Mouse (Mus musculus): ENCODE data around the gene Agpat3. TPM values are rescaled to one million over a fixed set of nuclear protein-coding genes. Genes with fewer than 3 reads are reported as not detected.

Gene Agpat3
- polyA plus RNA-seq, 1 experiment from 2014 or later, result 277 TPM

GRCm38 (mm10) chr10:78334923-78335561 is 17.2 kb downstream of the Agpat3 start:
- Histone ChIP-seq H3K9me3 (ENCODE audit: control insufficient read depth) (no peaks in the 10 kb centered on the region), H3K36me3 (ENCODE audit: control insufficient read depth, insufficient read depth) (peaks cover 15% of the 10 kb centered on the region; the same call in 1 of the 2 replicates), H3K9ac (ENCODE audit: low read depth, low read length) (no peak overlapping the region), H3K27me3 (replicated peaks; ENCODE audit: control insufficient read depth, insufficient read depth, low read length) (no peaks in the 10 kb centered on the region), H3K4me2 (replicated peaks; ENCODE audit: low read depth) (no peak overlapping the region), H3K27ac (ENCODE audit: low read depth, low read length) (no peak overlapping the region), H3K4me1 (replicated peaks; ENCODE audit: control insufficient read depth, insufficient read depth, low read length) (0 out of 2 replicates have a peak, but pooled peaks cover 2% of the 10 kb centered on the region), H3K4me3 (ENCODE audit: low read depth, low read length) (no peak overlapping the region)
- 79% methylated on average over 6 of the region's 6 CpGs for WGBS
- no peak for TF ChIP-seq CTCF (IDR thresholded peaks at IDR 0.05; ENCODE audit: low read depth)
- no peak for ATAC-seq

DNA sequence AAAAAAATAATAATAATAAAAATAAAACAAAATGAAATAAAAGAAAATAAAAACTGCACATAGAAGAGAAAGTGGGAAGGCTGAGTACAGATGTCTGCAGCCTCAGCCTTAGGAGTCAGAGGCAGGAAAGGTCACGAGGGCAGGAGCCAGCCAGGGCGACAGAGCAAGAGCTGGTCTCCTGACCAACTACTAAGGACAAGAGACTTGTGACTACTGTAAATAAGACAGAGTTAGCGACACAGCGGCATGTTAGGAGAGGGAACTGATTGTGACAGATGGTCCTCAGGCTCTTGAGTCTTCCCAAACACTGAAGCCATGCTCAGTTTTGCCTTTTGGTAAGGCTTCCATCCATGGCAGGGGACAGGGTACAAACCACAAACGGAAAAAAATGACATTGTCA is 20.7 kb downstream of the Agpat3 start:
- Histone ChIP-seq H3K4me1 (replicated peaks; ENCODE audit: control insufficient read depth, insufficient read depth, low read length) (0 out of 2 replicates have a peak, but pooled peaks cover 3% of the 10 kb centered on the region), H3K4me2 (replicated peaks; ENCODE audit: low read depth) (no peak overlapping the region), H3K27ac (ENCODE audit: low read depth, low read length) (no peak overlapping the region), H3K36me3 (ENCODE audit: control insufficient read depth, insufficient read depth) (0 out of 2 replicates have a peak, but pooled peaks cover 21% of the 10 kb centered on the region), H3K27me3 (replicated peaks; ENCODE audit: control insufficient read depth, insufficient read depth, low read length) (no peaks in the 10 kb centered on the region), H3K9ac (ENCODE audit: low read depth, low read length) (no peak overlapping the region), H3K4me3 (ENCODE audit: low read depth, low read length) (no peak overlapping the region), H3K9me3 (ENCODE audit: control insufficient read depth) (no peaks in the 10 kb centered on the region)
- ATAC-seq, result no peak
- WGBS, result 79% methylated on average over 5 of the region's 5 CpGs
- no peak for TF ChIP-seq CTCF (IDR thresholded peaks at IDR 0.05; ENCODE audit: low read depth)

- H3K4me1 ChIP-seq (replicated peaks; ENCODE audit: control insufficient read depth, insufficient read depth, low read length), result peaks cover 5% of the 10 kb centered on the region; the same call in 1 of the 2 replicates
- no peaks in the 10 kb centered on the region for H3K27me3 ChIP-seq (replicated peaks; ENCODE audit: control insufficient read depth, insufficient read depth, low read length)
- no peak for ATAC-seq
- H3K4me3 ChIP-seq (ENCODE audit: low read depth, low read length), result no peak overlapping the region
- 61% methylated on average over 5 of the region's 5 CpGs for WGBS
- peaks cover 31% of the 10 kb centered on the region; the same call in 1 of the 2 replicates for H3K36me3 ChIP-seq (ENCODE audit: control insufficient read depth, insufficient read depth)
- H3K9me3 ChIP-seq (ENCODE audit: control insufficient read depth), result no peaks in the 10 kb centered on the region
- H3K4me2 ChIP-seq (replicated peaks; ENCODE audit: low read depth), result no peak overlapping the region
- no peak for TF ChIP-seq CTCF (IDR thresholded peaks at IDR 0.05; ENCODE audit: low read depth)
- H3K9ac ChIP-seq (ENCODE audit: low read depth, low read length), result 0 out of 2 replicates have a peak overlapping the region, but pooled peaks have one; percentile 1
- peak overlapping the region; percentile 54; the same call in 1 of the 2 replicates for H3K27ac ChIP-seq (ENCODE audit: low read depth, low read length)
Observed at GRCm38 (mm10) chr10:78329305-78329704, 23.0 kb downstream of the Agpat3 start.

DNA sequence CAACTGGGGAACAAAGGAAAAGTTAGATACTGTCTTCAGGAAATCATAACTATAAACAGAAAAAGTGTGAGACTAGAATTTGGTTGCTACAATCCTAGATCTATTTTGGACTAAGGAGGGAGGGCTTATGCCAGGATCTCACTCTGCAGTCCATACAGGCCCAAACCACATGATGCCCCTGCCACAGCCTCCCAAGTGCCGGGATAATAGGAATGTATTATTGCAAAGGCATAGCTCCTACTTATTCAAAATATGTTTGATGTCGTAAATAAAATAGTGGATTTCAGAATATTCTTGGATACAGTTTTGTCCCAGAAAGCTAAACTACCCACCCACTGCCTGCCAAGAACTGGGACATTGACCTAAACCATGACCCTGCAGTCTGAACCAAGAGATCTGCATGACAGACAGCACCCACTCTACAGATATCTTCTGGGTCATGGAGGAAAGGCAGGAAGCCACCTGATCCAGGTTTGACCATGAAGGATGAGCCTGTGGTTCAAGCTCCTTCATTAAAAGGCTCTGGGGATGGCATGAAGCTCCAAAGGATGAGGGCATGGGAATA is 24.2 kb downstream of the Agpat3 start:
- H3K27ac ChIP-seq (ENCODE audit: low read depth, low read length), result no peak overlapping the region; the same call in 1 of the 2 replicates
- H3K27me3 ChIP-seq (replicated peaks; ENCODE audit: control insufficient read depth, insufficient read depth, low read length), result no peaks in the 10 kb centered on the region
- H3K4me1 ChIP-seq (replicated peaks; ENCODE audit: control insufficient read depth, insufficient read depth, low read length), result peaks cover 5% of the 10 kb centered on the region; the same call in 1 of the 2 replicates
- no peak overlapping the region for H3K4me2 ChIP-seq (replicated peaks; ENCODE audit: low read depth)
- 92% methylated on average over 2 of the region's 2 CpGs for WGBS
- TF ChIP-seq CTCF (IDR thresholded peaks at IDR 0.05; ENCODE audit: low read depth), result no peak
- ATAC-seq, result no peak
- H3K9ac ChIP-seq (ENCODE audit: low read depth, low read length), result no peak overlapping the region
- H3K36me3 ChIP-seq (ENCODE audit: control insufficient read depth, insufficient read depth), result peaks cover 31% of the 10 kb centered on the region; the same call in 1 of the 2 replicates
- H3K4me3 ChIP-seq (ENCODE audit: low read depth, low read length), result no peak overlapping the region
- no peaks in the 10 kb centered on the region for H3K9me3 ChIP-seq (ENCODE audit: control insufficient read depth)

DNA sequence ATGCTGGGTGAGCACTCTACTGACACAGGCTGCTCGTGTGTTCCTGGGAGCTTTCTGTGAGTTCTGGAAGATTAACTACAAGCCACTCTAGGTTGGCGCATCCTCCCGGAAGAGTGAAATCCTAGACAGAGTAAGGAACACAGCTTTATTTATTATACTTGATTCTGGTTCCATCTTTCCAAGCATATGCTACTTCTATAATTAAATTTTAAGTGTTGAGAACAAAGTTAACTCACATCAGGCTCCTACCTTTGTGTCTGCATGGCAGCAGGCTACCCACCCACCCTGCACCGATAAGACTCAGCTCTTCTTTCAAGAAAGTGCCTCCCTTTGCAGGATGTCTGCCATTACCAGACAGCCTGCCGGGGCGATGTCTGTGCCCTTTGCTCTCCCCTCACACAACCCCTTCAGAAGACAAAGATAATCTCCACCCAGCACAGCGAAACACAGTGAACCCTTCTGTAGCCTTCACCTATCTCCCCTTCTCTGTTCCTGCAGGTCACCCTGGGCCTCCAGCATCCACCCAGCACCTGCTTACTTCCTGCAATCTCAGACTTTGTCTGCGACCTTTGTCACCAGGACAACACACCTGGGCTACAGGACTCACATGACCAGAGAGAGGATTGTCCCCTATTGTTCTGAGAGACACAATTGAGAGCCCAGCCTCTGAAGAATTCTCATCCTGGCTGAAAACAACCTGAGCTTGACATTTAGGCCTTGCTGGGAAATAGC is 26.2 kb downstream of the Agpat3 start:
- Histone ChIP-seq H3K27me3 (replicated peaks; ENCODE audit: control insufficient read depth, insufficient read depth, low read length) (no peaks in the 10 kb centered on the region), H3K9me3 (ENCODE audit: control insufficient read depth) (no peaks in the 10 kb centered on the region), H3K4me1 (replicated peaks; ENCODE audit: control insufficient read depth, insufficient read depth, low read length) (peaks cover 8% of the 10 kb centered on the region; the same call in 1 of the 2 replicates), H3K4me2 (replicated peaks; ENCODE audit: low read depth) (0 out of 2 replicates have a peak overlapping the region, but pooled peaks have one; percentile 18), H3K36me3 (ENCODE audit: control insufficient read depth, insufficient read depth) (peaks cover 25% of the 10 kb centered on the region; the same call in 1 of the 2 replicates), H3K9ac (ENCODE audit: low read depth, low read length) (no peak overlapping the region), H3K27ac (ENCODE audit: low read depth, low read length) (peak overlapping the region; percentile 92), H3K4me3 (ENCODE audit: low read depth, low read length) (no peak overlapping the region)
- TF ChIP-seq CTCF (IDR thresholded peaks at IDR 0.05; ENCODE audit: low read depth), result no peak
- 31% methylated on average over 8 of the region's 8 CpGs for WGBS
- ATAC-seq, result peak; percentile 89

All from intestine, postnatal 0 days (tissue).